Mouse (Mus musculus) ES-E14 (cell line): ENCODE results near the gene Fars2. TPM values are rescaled to one million over a fixed set of nuclear protein-coding genes. Genes with fewer than 3 reads are reported as not detected.

Experiments used
- DNase-seq: peaks from one replicate; pipeline ENCODE4 v3.0.0-alpha.2; 2013; ENCODE audit warnings: low read depth, low spot score
- H3K27ac ChIP-seq: 2 replicates; pipeline ENCODE4 v1.5.1; 2012; ENCODE audit warnings: low read depth, mild to moderate bottlenecking, low read length, moderate library complexity, mixed read lengths; ENCODE audit not compliant: poor library complexity, insufficient read depth, severe bottlenecking
- H3K36me3 ChIP-seq: 2 replicates; pipeline ENCODE4 v1.6.1; 2012; ENCODE audit warnings: mild to moderate bottlenecking, low read length, moderate library complexity, mixed read lengths; ENCODE audit not compliant: control insufficient read depth, poor library complexity, insufficient read depth, severe bottlenecking
- H3K4me1 ChIP-seq, 2 experiments: fragments of 150-350 bp in 1 of 2; sonication (generic) in 1 of 2; 2 replicates each; pipeline ENCODE4 v1.6.1; 2012; ENCODE audit warnings: low read length in 2 of 2, mild to moderate bottlenecking in 1 of 2, mixed read lengths in 1 of 2; ENCODE audit not compliant: control insufficient read depth in 2 of 2, insufficient read depth in 2 of 2, poor library complexity in 1 of 2
- H3K4me3 ChIP-seq, 2 experiments: fragments of 150-350 bp in 1 of 2; sonication (generic) in 1 of 2; 2 replicates each; pipeline ENCODE4 v1.5.1; 2012; ENCODE audit warnings: low read length in 2 of 2, low read depth in 1 of 2, mild to moderate bottlenecking in 1 of 2, mixed read lengths in 1 of 2; ENCODE audit not compliant: insufficient read depth in 1 of 2, poor library complexity in 1 of 2, severe bottlenecking in 1 of 2
- H3K9ac ChIP-seq: 2 replicates; pipeline ENCODE4 v1.6.1; 2012; ENCODE audit warnings: low read depth, mild to moderate bottlenecking, low read length, mixed read lengths; ENCODE audit not compliant: poor library complexity, insufficient read depth, severe bottlenecking
- H3K9me3 ChIP-seq: fragments of 150-350 bp; sonication (generic); 2 replicates; pipeline ENCODE4 v1.6.1; 2012; ENCODE audit warnings: low read depth, mild to moderate bottlenecking, low read length; ENCODE audit not compliant: control insufficient read depth, insufficient read depth
- CHD2 ChIP-seq: IDR thresholded peaks from 2 replicates; pipeline ENCODE4 v1.6.1; 2014; ENCODE audit warnings: mild to moderate bottlenecking, low read depth, low read length, inconsistent platforms
- HCFC1 ChIP-seq: IDR thresholded peaks from 2 replicates; pipeline ENCODE4 v1.6.1; 2012; ENCODE audit warnings: low read length, inconsistent platforms, borderline replicate concordance; ENCODE audit not compliant: insufficient read depth
- MAFK ChIP-seq: IDR thresholded peaks from 2 replicates; pipeline ENCODE4 v1.6.1; 2014; ENCODE audit warnings: mild to moderate bottlenecking, low read depth, low read length, inconsistent platforms; ENCODE audit not compliant: insufficient read depth
- ZC3H11A ChIP-seq: IDR thresholded peaks from 2 replicates; pipeline ENCODE4 v1.6.1; 2012; ENCODE audit warnings: low read depth, mild to moderate bottlenecking, inconsistent platforms, low read length, borderline replicate concordance
- ZNF384 ChIP-seq: IDR thresholded peaks from 2 replicates; pipeline ENCODE4 v1.6.1; 2012; ENCODE audit warnings: low read depth, low read length, inconsistent platforms
- in situ Hi-C, 2 experiments: fragments of 600-800 bp; cut with MboI; formaldehyde crosslinking; loops; one replicate each; pipeline ENCODE4 v1.15.1; 2025; ENCODE audit warnings: low sequenced_read_pairs in 2 of 2, inconsistent platforms in 1 of 2; ENCODE audit not compliant: unreplicated experiment in 2 of 2
- total RNA-seq: library from RNA; depleted of rRNA; stranded (reverse); fragments of 300-350 nt; gene quantifications from 2 replicates; pipeline ENCODE4 v1.2.3, GENCODE M21; 2012

The Fars2 gene
- total RNA-seq, 1 experiment: 22.0 TPM

GRCm38 (mm10) chr13:36584197-36584596 is 467.0 kb downstream of the Fars2 start:
- H3K9ac ChIP-seq: no peak overlapping the region
- DNase-seq: no peak
- peaks cover 0 to 3% of the 10 kb centered on the region in 2 experiments; a peak in 2 of 4 replicates for H3K4me1 ChIP-seq
- no peak overlapping the region for H3K4me3 ChIP-seq
- H3K36me3 ChIP-seq: no peaks in the 10 kb centered on the region
- no peak for TF ChIP-seq ZC3H11A
- no peak for TF ChIP-seq HCFC1
- TF ChIP-seq ZNF384: no peak
- H3K9me3 ChIP-seq: no peaks in the 10 kb centered on the region
- in situ Hi-C loops: no loop called here
- H3K27ac ChIP-seq: no peak overlapping the region

- no peak for DNase-seq
- Histone ChIP-seq H3K9me3 (no peaks in the 10 kb centered on the region), H3K36me3 (no peaks in the 10 kb centered on the region), H3K4me3 (no peak overlapping the region), H3K9ac (no peak overlapping the region), H3K4me1 (no peaks in the 10 kb centered on the region), H3K27ac (no peak overlapping the region)
- TF ChIP-seq MAFK (no peak), CHD2 (no peak), ZNF384 (no peak), HCFC1 (no peak), ZC3H11A (no peak)
- in situ Hi-C loops: no loop called here
Measured at GRCm38 (mm10) chr13:36589092-36589491, 471.9 kb downstream of the Fars2 start.

- Histone ChIP-seq H3K4me1 (no peaks in the 10 kb centered on the region), H3K9me3 (no peaks in the 10 kb centered on the region), H3K27ac (no peak overlapping the region), H3K36me3 (no peaks in the 10 kb centered on the region), H3K9ac (no peak overlapping the region), H3K4me3 (no peak overlapping the region)
- in situ Hi-C loops: no loop called here
- no peak for TF ChIP-seq HCFC1
- TF ChIP-seq MAFK: no peak
- no peak for TF ChIP-seq ZNF384
- TF ChIP-seq CHD2: no peak
- TF ChIP-seq ZC3H11A: no peak
- no peak for DNase-seq
Measured at GRCm38 (mm10) chr13:36592291-36592690, 475.1 kb downstream of the Fars2 start.

GRCm38 (mm10) chr13:36606717-36607116 is 489.5 kb downstream of the Fars2 start:
- Histone ChIP-seq H3K4me1 (no peaks in the 10 kb centered on the region), H3K4me3 (no peak overlapping the region), H3K27ac (no peak overlapping the region), H3K9me3 (no peaks in the 10 kb centered on the region), H3K36me3 (no peaks in the 10 kb centered on the region), H3K9ac (no peak overlapping the region)
- TF ChIP-seq CHD2 (no peak), MAFK (no peak), ZNF384 (no peak), ZC3H11A (no peak), HCFC1 (no peak)
- DNase-seq: no peak
- in situ Hi-C loops: no loop called here

DNA sequence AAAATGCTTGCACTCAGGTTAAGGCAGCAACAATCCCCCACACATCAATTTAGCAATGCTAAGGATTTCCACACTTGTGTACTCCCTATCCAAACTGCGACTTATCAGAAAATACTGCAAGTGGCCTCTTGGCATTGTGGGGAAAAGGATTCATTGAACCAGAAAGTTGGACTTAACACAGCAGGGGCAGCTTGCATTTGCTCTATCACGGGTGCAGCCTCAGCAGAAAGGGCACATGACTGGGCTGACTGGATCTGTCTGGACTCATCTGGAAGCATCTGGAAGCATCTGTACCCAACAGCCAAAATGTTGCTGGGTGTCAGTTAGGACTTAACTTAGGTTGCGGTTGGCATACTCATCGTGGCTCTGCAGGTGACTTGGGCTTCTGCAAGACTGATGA is 490.7 kb downstream of the Fars2 start:
- TF ChIP-seq HCFC1: no peak
- TF ChIP-seq ZNF384: no peak
- TF ChIP-seq MAFK: no peak
- no peak for TF ChIP-seq CHD2
- no peak for TF ChIP-seq ZC3H11A
- Histone ChIP-seq H3K27ac (no peak overlapping the region), H3K9ac (no peak overlapping the region), H3K4me1 (no peaks in the 10 kb centered on the region), H3K9me3 (no peaks in the 10 kb centered on the region), H3K4me3 (no peak overlapping the region), H3K36me3 (no peaks in the 10 kb centered on the region)
- no peak for DNase-seq
- in situ Hi-C loops: no loop called here
